Mouse (Mus musculus): ENCODE measurements around the gene Dusp10. TPM values are rescaled to one million over a fixed set of nuclear protein-coding genes. Genes with fewer than 3 reads are reported as not detected.

Dusp10 gene
- total RNA-seq (2014; fragmentation: Nextera tagmentation) (0.96 and 1.4 TPM in 2 replicates), total RNA-seq (2017) (2.8 and 5.8 TPM in 2 replicates)

DNA sequence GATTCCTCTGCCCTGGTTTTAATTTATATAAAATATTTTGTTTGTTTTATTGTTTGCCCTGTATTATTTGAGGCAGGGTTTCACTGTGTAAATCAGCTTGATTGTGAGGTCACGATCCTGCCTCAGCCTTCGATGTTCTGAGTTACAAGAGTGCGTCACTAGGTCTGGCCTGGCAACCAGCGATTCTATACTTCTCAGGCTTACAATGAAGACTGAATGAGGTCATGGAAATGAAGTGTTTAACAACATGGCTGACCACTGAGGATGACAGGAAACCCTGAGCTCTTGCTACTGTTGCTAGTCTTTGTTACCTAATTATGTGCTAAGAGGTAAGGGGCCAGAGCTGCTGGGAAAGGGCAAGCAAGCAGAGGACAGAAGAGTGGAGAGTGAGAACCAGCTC, at the start of gene Dusp10:
Gene Dusp10 (plus strand): TSS at position 197 of the 400 bp plus-strand sequence.
- ATAC-seq (replicated peaks; ENCODE audit: poor library complexity, severe bottlenecking): peak; percentile 54

DNA sequence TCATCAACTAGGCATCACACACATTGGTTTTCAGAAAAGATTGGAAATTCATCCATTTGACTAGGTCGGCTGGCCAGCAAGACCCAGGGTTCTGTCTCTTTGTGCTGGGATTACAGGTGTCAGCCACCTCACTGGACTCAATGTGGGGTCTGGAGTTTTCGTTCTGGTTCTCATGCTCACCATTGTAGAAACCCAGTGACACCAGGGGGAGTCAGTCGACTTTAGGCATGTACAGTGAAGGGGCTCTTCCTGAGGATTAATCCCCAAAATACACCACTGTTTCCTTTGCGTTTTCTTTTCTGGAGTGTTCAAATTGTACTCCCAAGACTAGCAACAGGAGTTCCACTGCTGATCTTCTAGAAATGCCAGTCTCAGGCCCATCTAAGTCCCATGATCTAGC, 47.8 kb upstream of the Dusp10 start:
- no peak for ATAC-seq (replicated peaks; ENCODE audit: poor library complexity, severe bottlenecking)

DNA sequence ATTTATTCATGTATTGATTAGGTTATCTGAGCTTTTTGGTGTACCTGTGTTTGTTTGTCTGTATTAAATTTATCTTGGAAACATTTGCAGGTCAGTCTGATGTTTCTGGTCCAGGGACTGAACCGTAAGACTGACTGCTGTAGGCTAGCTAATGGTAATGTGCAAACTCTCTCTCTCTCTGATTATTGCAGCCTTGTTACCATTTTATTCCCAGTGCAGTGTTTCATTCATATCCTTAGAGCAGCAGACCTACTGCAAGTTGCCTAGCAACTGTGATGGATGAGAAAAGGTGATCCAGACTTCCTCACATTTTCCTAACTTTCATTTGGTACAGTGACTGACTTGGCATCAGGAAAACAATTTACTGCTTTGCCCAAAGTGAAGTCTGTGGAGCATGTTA, 43.8 kb upstream of the Dusp10 start:
- no peak for ATAC-seq (replicated peaks; ENCODE audit: poor library complexity, severe bottlenecking)

DNA sequence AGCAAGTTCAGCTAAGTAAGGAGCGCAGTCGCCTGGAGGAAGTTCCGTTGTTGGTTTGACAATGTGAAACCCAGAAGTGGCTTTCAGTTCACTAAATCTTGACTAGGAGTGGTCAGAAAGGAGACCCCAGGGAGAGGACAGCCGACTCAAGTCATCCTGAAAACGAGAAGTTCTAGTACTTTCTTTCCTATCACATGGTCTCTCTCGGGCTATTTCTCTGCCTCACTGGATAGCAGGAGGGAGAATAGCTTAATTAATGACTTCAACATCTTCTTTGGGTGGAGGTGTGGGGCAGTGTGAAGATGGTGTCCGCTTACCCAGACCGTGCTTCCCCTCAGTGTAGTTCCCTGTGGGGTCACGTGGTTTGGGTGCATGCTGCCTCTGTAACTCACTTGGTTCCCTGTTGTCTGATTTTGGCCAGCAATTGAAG, 33.3 kb upstream of the Dusp10 start:
- peak; percentile 92 for ATAC-seq (replicated peaks; ENCODE audit: poor library complexity, severe bottlenecking)

DNA sequence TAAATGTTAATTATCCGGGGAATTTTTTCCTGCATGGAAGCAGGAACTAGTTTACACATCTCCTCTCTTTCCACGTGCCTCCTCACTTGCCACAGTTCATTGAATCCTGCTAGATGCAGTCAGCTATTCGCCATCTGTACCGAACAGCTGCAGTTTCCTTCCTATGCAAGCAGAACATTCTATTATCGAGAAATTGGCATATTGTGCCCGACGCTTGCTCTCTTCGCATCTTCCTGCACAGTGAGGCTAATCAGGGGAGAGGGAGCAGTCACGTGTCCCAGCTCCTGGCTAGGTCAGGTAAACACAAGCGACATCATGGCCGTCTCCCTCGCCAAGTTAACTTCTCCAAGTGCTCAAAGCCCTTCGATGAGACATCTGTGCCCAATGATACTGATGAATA, 31.0 kb upstream of the Dusp10 start:
- no peak for ATAC-seq (replicated peaks; ENCODE audit: poor library complexity, severe bottlenecking)

DNA sequence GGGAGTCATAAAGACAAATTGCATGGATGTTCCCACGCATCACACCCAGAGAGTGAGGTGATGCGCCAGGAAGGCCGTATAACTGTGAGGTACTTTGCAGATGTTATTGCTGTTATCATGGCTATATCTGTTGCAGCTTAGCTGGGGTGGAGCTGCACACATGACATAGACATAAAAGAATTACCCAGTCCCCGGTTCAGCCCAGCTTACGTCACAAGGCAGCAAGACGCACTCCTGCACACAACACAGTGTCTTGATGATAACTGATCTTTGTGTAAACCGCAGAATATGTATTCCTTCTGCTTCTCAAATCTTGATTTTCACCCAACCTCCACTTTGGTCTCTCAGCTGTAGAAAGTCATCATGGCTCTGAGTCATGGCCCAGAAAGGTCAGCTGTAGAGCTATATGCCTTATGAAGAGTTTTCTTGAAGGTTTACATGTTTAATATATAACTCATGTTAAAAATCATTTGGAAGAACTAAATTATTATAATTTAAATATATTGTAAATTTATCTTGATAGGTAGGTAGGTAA, 25.3 kb upstream of the Dusp10 start:
- no peak for ATAC-seq (replicated peaks; ENCODE audit: poor library complexity, severe bottlenecking)

DNA sequence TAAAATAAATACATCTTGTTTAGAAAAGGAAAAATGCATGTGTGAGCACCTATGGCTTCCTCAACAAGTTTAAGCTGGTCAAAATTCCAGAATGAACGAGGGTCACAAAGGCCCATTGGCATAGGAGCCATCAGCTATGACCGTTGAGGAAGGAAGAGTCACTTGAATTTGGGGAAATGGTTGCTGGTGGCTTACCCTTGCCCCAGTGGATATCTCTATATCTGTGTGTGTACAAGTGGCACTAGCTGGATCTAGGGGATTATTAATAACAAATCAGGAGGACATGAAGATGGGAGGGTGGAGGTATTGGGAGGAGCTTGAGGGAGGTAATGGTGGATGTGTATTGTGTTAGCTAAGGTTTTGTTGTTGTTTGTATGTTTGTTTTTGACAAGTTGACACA, 21.2 kb upstream of the Dusp10 start:
- no peak for ATAC-seq (replicated peaks; ENCODE audit: poor library complexity, severe bottlenecking)

DNA sequence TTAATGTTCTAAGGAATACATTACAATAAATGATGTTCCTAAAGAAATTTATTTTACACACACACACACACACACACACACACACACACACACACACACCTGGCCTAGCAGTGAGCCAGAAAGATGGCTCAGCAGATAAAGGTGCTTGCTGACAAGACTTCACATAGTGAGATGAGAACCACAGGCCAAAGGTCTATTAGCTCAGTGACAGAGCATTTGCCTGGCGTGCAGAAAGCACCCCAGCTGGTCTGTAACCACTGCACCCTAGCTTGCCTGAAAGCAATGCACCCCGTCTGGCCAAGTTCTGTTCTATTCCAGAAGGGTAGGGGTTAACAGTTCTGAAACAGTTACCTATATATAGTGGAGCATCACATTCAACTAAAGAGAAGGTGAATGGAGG, 15.9 kb upstream of the Dusp10 start:
- ATAC-seq (replicated peaks; ENCODE audit: poor library complexity, severe bottlenecking): no peak

DNA sequence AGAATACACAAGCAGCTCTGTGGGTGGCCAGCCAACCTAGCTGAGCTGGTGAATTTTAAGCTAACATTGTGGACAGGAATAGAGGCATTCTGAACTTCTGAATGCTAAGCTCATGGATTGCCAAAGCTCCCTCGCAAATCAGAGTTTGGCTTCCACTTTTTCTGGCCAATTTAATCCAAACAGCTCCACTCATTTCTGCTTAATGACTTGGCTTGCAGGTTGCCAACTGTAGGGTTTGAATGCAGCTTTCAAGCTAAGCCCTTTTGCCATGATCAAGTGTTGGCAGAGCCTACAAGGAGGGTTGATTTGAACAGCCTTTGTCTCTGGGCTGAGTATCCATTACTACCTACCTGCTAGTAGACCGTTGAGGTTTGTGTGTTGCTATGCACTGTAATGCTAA, 10.6 kb upstream of the Dusp10 start:
- ATAC-seq (replicated peaks; ENCODE audit: poor library complexity, severe bottlenecking): no peak

DNA sequence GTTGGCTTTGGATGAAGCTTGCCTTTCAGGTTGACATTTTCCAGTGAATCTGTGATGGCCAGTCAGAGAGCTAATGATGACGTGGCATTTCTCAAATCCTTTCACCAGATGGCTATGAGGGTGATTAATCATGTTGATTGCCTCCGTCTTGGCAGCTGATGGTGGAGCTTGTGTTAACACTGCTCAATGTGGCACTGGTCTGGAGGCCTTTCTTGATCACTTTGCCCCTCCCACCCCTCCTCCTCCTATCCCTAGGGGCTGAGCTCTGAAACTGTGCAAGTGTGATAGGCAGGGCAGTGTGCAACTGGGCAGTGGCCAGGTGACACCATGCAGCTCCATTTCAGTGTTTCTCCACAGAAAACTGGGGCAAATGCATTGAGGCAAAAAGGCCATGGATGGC, 8.8 kb upstream of the Dusp10 start:
- no peak for ATAC-seq (replicated peaks; ENCODE audit: poor library complexity, severe bottlenecking)

DNA sequence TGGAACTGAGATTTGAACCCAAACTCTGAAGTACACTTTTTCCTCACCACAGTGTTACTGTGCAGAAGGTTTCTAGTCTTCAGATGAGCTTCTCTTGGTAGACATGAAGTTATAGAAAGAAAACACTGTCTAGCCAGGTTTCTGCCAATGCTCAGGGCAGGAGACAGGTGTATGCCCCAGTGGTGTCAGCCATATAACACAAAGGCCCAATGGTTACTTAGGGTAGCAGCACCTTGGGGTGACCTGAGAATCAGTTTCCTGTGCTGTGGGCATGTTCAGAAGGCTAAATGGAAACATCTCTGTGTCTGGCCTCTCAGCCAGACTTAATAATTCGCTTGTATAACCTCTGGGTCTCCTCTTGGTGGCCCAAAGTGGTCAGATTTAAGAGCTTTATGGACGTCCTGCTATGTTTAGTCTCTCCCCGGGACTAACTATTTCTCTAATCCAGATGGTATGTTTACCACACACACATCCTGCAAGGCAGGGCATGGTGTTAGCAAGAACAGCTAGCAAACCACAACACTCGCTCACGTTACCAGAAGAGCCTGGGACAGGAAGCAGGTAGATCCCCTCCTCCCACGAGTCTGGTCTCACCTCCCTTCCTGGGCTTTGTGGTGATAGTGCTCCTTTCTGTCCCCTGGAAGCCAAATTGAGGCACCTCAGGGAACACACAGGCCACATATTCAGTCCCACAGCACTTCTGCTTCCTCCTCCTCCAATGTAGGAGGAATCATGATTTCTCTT, 7.6 kb upstream of the Dusp10 start:
- peak; percentile 53 for ATAC-seq (replicated peaks; ENCODE audit: poor library complexity, severe bottlenecking)

DNA sequence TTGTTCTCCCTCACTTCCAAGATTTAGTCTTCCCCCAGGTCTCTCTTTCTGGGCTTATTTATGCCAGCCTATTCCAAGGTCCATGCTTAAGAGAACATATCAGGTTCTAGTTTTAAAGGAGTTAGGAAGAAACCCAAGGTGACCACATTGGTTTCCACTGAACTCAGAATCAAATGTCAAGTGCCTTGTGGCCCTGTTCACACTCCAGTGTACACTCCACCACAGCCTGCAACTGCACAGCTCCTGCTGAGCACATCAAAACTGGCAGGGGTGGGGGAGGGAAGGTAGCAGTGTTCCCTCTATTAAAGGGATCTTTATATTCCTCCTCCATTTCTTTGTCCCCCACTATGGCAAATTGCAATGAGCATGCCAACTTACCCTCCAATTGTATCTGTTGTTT, 7.0 kb upstream of the Dusp10 start:
- ATAC-seq (replicated peaks; ENCODE audit: poor library complexity, severe bottlenecking): peak; percentile 12; the same call in 1 of the 2 replicates

DNA sequence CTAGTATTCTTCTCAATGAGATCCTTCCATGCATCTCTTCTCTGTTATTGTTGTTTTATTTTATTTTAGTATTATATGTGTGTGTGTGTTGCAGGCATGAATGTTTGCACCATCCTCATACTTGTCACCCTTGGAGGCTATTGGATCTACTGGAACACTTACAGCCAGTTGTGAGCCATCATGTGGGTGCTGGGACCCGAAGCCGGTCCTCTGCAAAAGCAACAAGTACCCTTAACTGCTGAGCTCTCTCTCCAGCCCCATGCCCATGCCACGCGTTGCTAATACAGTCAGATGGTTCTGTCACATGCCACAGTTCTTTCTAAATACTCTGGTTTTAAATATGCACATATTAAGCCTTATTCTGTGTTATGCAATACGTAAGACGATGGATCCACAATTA, 1.8 kb upstream of the Dusp10 start:
- no peak for ATAC-seq (replicated peaks; ENCODE audit: poor library complexity, severe bottlenecking)

DNA sequence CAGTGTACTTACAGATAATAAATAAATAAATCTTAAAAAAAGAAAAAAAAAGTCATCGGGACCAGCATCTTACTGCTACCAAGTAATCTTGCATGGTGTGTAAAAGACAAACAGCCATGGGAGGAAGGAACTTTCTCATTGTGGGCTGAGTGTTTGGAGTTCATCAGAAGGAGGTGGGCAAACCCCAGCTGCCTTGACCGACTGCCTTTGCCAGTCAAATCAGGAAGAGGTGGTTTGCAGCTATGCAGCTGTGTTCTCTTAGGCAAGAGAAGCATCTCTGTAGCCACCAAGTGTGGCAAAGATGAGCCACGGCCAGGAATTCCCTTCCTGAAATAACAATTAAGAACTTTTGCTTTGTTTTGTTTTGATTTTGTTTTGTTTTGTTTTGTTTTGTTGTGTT, 989 bp downstream of the Dusp10 start:
- ATAC-seq (replicated peaks; ENCODE audit: poor library complexity, severe bottlenecking): peak; percentile 89

DNA sequence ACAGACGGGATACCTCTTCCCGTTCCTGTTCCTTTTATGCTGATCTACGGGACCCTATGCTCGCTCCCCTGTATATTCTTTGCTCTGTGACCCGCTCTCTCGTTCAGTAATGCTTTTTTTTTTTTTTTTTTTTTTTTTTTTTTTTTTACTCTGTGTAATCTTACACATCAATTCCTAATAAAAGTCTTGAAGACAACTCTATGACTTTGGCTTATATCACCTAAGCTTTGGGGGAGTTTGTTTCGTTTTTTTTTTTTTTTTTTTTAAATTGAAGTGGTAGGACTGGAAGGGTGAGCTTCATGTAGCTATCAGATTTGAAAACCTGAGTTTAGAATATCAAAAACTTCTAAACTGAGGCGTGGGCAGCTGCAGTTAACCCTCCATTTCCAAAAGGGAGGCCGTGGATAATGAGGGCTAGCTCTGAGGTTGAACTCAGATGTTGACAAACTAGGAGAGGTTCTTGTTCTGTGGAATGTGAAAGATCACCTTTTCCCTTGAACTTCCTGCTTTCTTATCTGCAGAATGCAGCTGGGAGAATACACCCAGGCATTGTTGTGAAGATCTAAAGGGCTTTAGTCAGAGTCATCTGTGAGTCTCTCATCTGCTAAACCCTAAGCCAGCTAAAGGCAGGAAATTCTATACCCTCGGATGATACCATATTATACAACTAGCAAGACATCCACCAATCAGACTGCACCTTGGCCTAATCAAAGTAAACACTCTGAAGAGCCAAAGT, 3.1 kb downstream of the Dusp10 start:
- ATAC-seq (replicated peaks; ENCODE audit: poor library complexity, severe bottlenecking): no peak

DNA sequence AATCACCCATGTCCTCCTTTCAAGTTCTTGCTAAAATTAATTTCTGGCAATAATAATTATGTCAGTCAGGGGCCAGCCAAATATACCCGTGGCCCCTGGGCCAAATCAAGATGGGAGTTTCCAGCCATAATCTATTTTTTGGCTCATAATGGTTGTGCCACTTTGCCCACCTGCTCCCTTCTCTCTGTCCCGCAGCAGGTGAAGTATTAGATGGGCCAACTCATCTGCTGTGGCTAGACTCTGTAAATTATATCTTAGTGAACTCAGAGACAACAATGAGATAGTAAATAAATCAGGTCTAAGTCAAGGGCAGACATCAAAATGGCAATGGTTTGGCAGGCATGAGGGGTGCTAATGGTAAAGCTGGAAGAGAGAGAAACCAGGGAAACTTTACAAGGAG, 4.5 kb downstream of the Dusp10 start:
- no peak for ATAC-seq (replicated peaks; ENCODE audit: poor library complexity, severe bottlenecking)

DNA sequence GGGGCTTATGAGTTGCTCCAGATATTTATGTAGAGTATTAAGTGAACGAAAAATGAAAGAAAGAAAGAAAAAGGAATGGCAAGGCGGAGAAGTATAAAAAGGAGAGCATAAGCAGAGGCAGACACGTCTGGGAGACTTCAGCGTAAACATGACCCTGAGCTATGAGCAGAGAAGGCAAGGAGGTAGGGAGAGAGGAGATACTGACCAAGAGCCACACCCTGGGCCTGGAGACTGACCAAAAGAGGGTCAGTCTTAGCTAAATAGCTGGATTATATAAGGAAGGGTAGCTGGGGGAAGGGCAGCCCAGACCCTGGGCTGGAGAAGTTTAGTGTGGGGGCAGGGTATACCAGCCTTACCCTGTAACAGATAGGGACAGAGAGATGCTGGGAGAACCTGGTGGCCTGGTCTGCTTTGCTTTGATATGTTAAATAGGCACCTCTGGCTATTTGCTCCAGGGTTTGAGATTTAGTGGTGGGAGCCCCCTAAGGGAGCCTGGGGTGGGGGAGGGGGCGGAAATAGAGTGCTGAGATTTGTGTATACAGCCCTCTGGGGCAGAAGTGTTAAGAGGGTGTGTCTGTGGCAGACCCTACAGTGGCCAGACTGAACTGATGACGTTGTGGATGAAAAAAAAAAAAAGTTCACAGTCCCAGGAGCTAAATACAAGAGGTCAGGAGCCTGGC, 6.1 kb downstream of the Dusp10 start:
- no peak for ATAC-seq (replicated peaks; ENCODE audit: poor library complexity, severe bottlenecking)

DNA sequence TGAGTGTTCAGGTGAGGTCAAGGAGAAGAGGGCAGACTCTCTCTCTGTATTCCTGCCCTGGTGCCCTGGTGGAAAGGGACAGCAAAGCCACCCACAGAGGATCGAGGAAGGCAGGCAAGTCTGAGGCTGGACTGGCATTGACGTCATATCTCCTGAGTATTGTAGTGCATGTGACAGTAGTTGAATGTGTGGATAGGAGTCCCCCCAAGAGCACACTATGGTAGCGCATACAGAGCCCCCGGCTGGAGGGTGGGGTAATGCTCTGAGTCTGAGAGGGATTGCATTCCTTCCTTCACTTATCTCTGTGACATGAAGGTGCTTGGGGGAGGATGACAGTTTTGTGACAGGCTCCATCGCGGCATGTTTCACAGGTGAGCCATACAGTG, 6.6 kb downstream of the Dusp10 start:
- no peak for ATAC-seq (replicated peaks; ENCODE audit: poor library complexity, severe bottlenecking)

DNA sequence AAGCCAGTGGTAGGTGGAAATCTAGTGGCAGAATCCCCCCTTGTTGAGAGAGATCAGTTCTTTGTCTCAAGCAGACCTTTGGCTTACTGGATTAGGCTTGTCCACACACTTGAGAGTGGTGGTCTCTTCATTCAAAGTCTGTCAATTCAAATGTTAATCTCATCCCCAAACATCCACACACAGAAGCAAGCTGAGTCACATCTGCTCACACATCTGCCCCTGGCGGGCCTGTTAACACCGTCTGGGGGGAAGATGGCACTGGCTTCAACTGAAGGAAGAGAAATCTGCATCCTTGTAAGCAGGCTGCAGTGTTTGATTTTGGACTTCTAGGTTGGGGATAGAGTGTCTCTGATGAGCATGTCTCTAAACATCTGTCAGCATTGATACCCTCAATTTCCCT, 10.9 kb downstream of the Dusp10 start:
- ATAC-seq (replicated peaks; ENCODE audit: poor library complexity, severe bottlenecking): no peak

DNA sequence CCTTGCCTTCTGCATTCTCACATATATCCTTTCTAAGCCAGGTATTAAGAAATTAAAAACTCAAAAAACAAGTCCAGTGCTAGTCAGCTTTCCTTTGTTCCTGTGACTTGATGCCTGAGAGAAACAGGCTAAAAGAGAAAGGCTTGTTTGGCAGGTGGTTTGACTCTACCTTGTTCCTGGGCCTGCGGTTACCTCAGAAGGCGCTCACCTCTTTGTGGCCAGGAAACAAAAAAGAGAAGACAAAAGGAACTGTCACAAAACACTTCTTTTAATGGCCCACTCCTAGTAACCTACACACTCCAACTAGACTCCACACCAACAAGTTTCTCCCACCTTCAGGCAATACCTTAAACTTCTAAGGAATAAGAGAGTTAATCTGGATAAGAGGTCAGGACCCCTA, 11.5 kb downstream of the Dusp10 start:
- no peak for ATAC-seq (replicated peaks; ENCODE audit: poor library complexity, severe bottlenecking)

DNA sequence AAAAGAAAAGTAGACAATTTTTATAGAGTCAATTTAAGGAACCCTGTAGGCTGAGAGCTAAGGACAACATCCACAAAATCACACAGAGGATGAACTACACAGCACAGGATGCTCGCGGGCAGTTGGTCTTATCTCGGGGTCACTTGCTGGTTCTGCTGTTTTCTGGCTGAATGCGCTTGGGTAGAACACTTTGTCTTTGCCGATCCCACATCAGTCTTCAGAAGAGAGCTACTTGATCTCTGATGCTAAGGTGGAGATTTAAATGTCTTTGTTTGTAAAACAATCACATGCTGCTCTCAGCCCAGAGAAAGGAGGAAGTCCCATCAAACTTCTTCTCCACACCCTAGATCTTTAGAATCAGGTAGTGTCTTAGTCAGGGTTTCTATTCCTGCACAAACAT, 12.0 kb downstream of the Dusp10 start:
- no peak for ATAC-seq (replicated peaks; ENCODE audit: poor library complexity, severe bottlenecking)

Measured in granulocyte monocyte progenitor cell, adult 5-6 weeks (primary cell).